Comparison of ENCODE assay signal across 11 mouse cellular contexts in the genomic region with DNA sequence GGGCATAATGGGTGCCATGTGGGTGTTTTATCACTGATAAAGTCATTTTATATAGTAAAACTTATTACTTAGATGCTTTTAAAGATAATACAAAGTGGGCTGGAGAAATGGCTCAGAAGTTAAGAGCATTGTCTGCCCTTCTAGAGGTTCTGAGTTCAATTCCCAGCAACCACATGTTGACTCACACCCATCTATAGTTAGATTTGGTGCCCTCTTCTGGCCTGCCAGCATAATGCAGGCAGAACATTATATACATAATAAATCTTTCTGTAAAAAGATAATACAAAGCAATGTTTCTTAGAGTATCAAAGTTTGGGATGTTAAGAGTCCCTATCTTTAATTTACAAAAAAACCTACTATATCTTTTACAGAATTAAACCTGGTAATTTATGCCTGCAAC. TPM values are rescaled to one million over a fixed set of nuclear protein-coding genes. Genes with fewer than 3 reads are reported as not detected.
A peak's percentile ranks its signal among the peaks of the same experiment; 100 is the strongest.
DNase-seq lines count a peak whose midpoint lies in the region; ATAC-seq and TF ChIP-seq lines count a peak whose summit lies in the region.
"Had no signal": no experiment of that assay in that cellular context is flagged by ENCODE, and none has a peak within 500 bp of the region (broad histone marks: within the 10 kb centered on the region; RNA-seq: fewer than 3 reads in every experiment).

No protein-coding gene starts in this region.

- H3K9ac ChIP-seq in heart, adult 2 months (ENCODE audit: low read depth, low read length): no peak overlapping the region
- H3K9ac ChIP-seq in lung, postnatal 0 days (replicated peaks; ENCODE audit: low read depth): no peak overlapping the region
- H3K9ac ChIP-seq in CH12.LX (ENCODE audit: insufficient read depth, low read depth): no peak overlapping the region

- no peaks in the 10 kb centered on the region for H3K9me3 ChIP-seq in lung, postnatal 0 days (ENCODE audit: low read length)
- no peaks in the 10 kb centered on the region for H3K9me3 ChIP-seq in CH12.LX (replicated peaks; ENCODE audit: low read length)
- H3K9me3 ChIP-seq: hindbrain, embryonic 10.5 days had no signal

- peak; percentile 77 for TF ChIP-seq CTCF in heart, adult 2 months (IDR thresholded peaks at IDR 0.05)
- peak; percentile 56 for TF ChIP-seq CTCF in lung, postnatal 0 days (IDR thresholded peaks at IDR 0.05)
- peak in 1 of 2 experiments; percentile 33; a peak in 3 of 4 replicates for TF ChIP-seq CTCF in CH12.LX (conservative IDR thresholded peaks at IDR 0.05 in 1 of 2, IDR thresholded peaks at IDR 0.05 in 1 of 2; ENCODE audit: low read depth in 2 of 2, low read length in 2 of 2)

- intact Hi-C loops in heart, adult 2 months (cut with DNase I): no loop called here

- no peaks in the 10 kb centered on the region for H3K27me3 ChIP-seq in heart, adult 2 months (ENCODE audit: control insufficient read depth, insufficient read depth, low read length)
- H3K27me3 ChIP-seq in lung, postnatal 0 days (replicated peaks; ENCODE audit: insufficient read depth, low read length): no peaks in the 10 kb centered on the region
- H3K27me3 ChIP-seq in CH12.LX (replicated peaks): no peaks in the 10 kb centered on the region

- no peaks in the 10 kb centered on the region for H3K36me3 ChIP-seq in heart, adult 2 months (ENCODE audit: control insufficient read depth, insufficient read depth, low read length)
- no peaks in the 10 kb centered on the region for H3K36me3 ChIP-seq in lung, postnatal 0 days (ENCODE audit: insufficient read depth, low read length)
- peaks cover 29 to 71% of the 10 kb centered on the region in 2 experiments for H3K36me3 ChIP-seq in CH12.LX (replicated peaks in 1 of 2; ENCODE audit: control insufficient read depth in 1 of 2, insufficient read depth in 1 of 2, low read length in 1 of 2)

- no peak overlapping the region for H3K4me2 ChIP-seq in lung, postnatal 0 days (replicated peaks; ENCODE audit: low read depth, low read length)
- H3K4me2 ChIP-seq in CH12.LX (ENCODE audit: insufficient read depth, low read depth, poor library complexity, severe bottlenecking): no peak overlapping the region

- dilution Hi-C loops in CH12.LX (cut with MboI; ENCODE audit: extremely low pct_ligation_motif_present, extremely low pct_unique_long_range_greater_than_20kb, low sequenced_read_pairs): no loop called here

- H3K27ac ChIP-seq in heart, adult 2 months: no peak overlapping the region
- no peak overlapping the region for H3K27ac ChIP-seq in lung, postnatal 0 days (ENCODE audit: low read length)
- H3K27ac ChIP-seq in CH12.LX (ENCODE audit: insufficient read depth, low read depth): no peak overlapping the region
- H3K27ac ChIP-seq: hindbrain, embryonic 10.5 days had no signal

- no peak for TF ChIP-seq POLR2A in heart, adult 2 months (IDR thresholded peaks at IDR 0.05; ENCODE audit: insufficient read depth, low read depth, low read length)
- no peak for TF ChIP-seq POLR2A in CH12.LX (IDR thresholded peaks at IDR 0.05; ENCODE audit: low read depth, low read length)

- peak in 1 of 2 experiments; percentile 21 for DNase-seq in heart, adult 2 months
- DNase-seq in heart, adult 8-10 months (ENCODE audit: low spot score): no peak
- DNase-seq in lung, postnatal 0 days (ENCODE audit: low spot score): no peak
- no peak for DNase-seq in lung, postnatal 4 days
- no peak for DNase-seq in CH12.LX (ENCODE audit: extremely low read depth)
- DNase-seq in heart, adult 9 months (ENCODE audit: low spot score in 2 of 2): no peak
- DNase-seq: cerebellum, adult 8-10 months; gastrocnemius, postnatal 14 days had no signal

- no peaks in the 10 kb centered on the region for H3K4me1 ChIP-seq in heart, adult 2 months (ENCODE audit: control insufficient read depth, insufficient read depth, low read length)
- no peaks in the 10 kb centered on the region for H3K4me1 ChIP-seq in lung, postnatal 0 days (ENCODE audit: insufficient read depth, low read depth, low read length)
- no peaks in the 10 kb centered on the region for H3K4me1 ChIP-seq in CH12.LX (ENCODE audit: control insufficient read depth in 1 of 2, insufficient read depth in 2 of 2)
- H3K4me1 ChIP-seq: hindbrain, embryonic 10.5 days had no signal

- H3K79me2 ChIP-seq in heart, adult 2 months (replicated peaks; ENCODE audit: control insufficient read depth, insufficient read depth, low read length): no peaks in the 10 kb centered on the region
- H3K79me2 ChIP-seq in CH12.LX (replicated peaks; ENCODE audit: control insufficient read depth, extremely low read depth, insufficient read depth, poor library complexity, severe bottlenecking): no peaks in the 10 kb centered on the region

- no peak for ATAC-seq in lung, postnatal 0 days
- 0 out of 2 replicates have a peak, but pooled peaks have one; percentile 36 for ATAC-seq in neutrophil, adult 5-6 weeks (ENCODE audit: extremely low read depth, insufficient number of reproducible peaks, low FRiP score, poor library complexity, severe bottlenecking)
- no peak for ATAC-seq in activated CD4-positive, CD25-positive, alpha-beta regulatory T cell, adult 4 months

- TF ChIP-seq EP300 in heart, adult 2 months (IDR thresholded peaks at IDR 0.05; ENCODE audit: insufficient read depth, low read depth, low read length): no peak
- no peak for TF ChIP-seq EP300 in lung, postnatal 0 days (IDR thresholded peaks at IDR 0.05)
- TF ChIP-seq EP300 in CH12.LX (IDR thresholded peaks at IDR 0.05; ENCODE audit: low read length): no peak

- no peak; the same call in 1 of the 2 replicates for TF ChIP-seq RAD21 in CH12.LX (IDR thresholded peaks at IDR 0.05; ENCODE audit: low read depth, low read length)

- in situ Hi-C loops in CH12.LX (cut with MboI; ENCODE audit: low pct_ligation_motif_present, low pct_unique_long_range_greater_than_20kb, low sequenced_read_pairs): loop anchor here (25.0 kb wide), 1 partner anchor 247 kb away; a partner anchor contains a TSS

- H3K4me3 ChIP-seq in heart, adult 2 months: no peak overlapping the region
- H3K4me3 ChIP-seq in lung, postnatal 0 days (ENCODE audit: low read depth, low read length): no peak overlapping the region
- no peak overlapping the region for H3K4me3 ChIP-seq in CH12.LX (replicated peaks in 1 of 3; ENCODE audit: low read depth in 2 of 3, low read length in 2 of 3, poor library complexity in 1 of 3)
- H3K4me3 ChIP-seq: hindbrain, embryonic 10.5 days had no signal

TF ChIP-seq in CH12.LX, 34 proteins besides CTCF, POLR2A, EP300 and RAD21:
- no peak for TF ChIP-seq TBP (conservative IDR thresholded peaks at IDR 0.05; ENCODE audit: low read depth, low read length)
- TF ChIP-seq HCFC1 (IDR thresholded peaks at IDR 0.05; ENCODE audit: low read depth, low read length): no peak
- TF ChIP-seq ZNF384 (IDR thresholded peaks at IDR 0.05; ENCODE audit: low read depth, low read length): no peak
- no peak for TF ChIP-seq USF2 (conservative IDR thresholded peaks at IDR 0.05; ENCODE audit: low read depth, low read length)
- no peak for TF ChIP-seq IRF4 (IDR thresholded peaks at IDR 0.05; ENCODE audit: low read depth, low read length)
- TF ChIP-seq MEF2A (IDR thresholded peaks at IDR 0.05; ENCODE audit: borderline replicate concordance, low read depth, low read length): no peak
- TF ChIP-seq SMC3 (IDR thresholded peaks at IDR 0.05; ENCODE audit: low read depth, low read length): 0 out of 2 replicates have a peak, but pooled peaks have one; percentile 10
- no peak for TF ChIP-seq KAT2A (IDR thresholded peaks at IDR 0.05; ENCODE audit: insufficient replicate concordance, low read length)
- no peak for TF ChIP-seq PAX5 (IDR thresholded peaks at IDR 0.05; ENCODE audit: low read length)
- no peak for TF ChIP-seq NELFE (IDR thresholded peaks at IDR 0.05; ENCODE audit: low read depth, low read length)
- no peak for TF ChIP-seq MAFK (IDR thresholded peaks at IDR 0.05; ENCODE audit: insufficient replicate concordance, low read length)
- TF ChIP-seq MYC (IDR thresholded peaks at IDR 0.05; ENCODE audit: low read depth, low read length): 0 out of 2 replicates have a peak, but pooled peaks have one; percentile 24
- no peak for TF ChIP-seq ELF1 (IDR thresholded peaks at IDR 0.05; ENCODE audit: low read depth, low read length)

RNA-seq across cellular contexts. Expression of a gene that starts 27.6 kb away (rescaled TPM):
- total RNA-seq in heart, adult 2 months (2021): 10 to 100 TPM; 47.4 to 65.8 TPM
- polyA plus RNA-seq in heart, adult 2 months (2012; rRNA removed): 16.1 and 41.6 TPM in 2 replicates
- 10 to 100 TPM; 50.1 to 58.0 (median 53.9) TPM for total RNA-seq in heart, adult 8-10 months (2022)
- 127 and 133 TPM in 2 replicates for polyA plus RNA-seq in lung, postnatal 0 days (2015; fragmentation: Nextera tagmentation; extraction: Ambion mirVana)
- total RNA-seq in CH12.LX (2012; rRNA removed): 200 and 212 TPM in 2 replicates
- total RNA-seq in CH12.LX (2014; rRNA removed): 525 and 564 TPM in 2 replicates
- 355 and 382 TPM in 2 replicates for polyA plus RNA-seq in CH12.LX (2012; ENCODE audit: insufficient read length, low read depth)
- 96.3 and 99.9 TPM in 2 replicates for total RNA-seq in neutrophil, adult 5-6 weeks (2017)
- polyA plus RNA-seq in activated CD4-positive, CD25-positive, alpha-beta regulatory T cell, adult 4 months (2017; shearing (Covaris generic)): 100 to 1,000 TPM; 304 to 326 TPM
